Mouse (Mus musculus): ENCODE results near the gene Notch2.
"Not testable (repeated sequence)": the region's sequence is repeated elsewhere in the genome, so short reads cannot be mapped to it uniquely, and the experiment has no call there.

Notch2 gene

DNA sequence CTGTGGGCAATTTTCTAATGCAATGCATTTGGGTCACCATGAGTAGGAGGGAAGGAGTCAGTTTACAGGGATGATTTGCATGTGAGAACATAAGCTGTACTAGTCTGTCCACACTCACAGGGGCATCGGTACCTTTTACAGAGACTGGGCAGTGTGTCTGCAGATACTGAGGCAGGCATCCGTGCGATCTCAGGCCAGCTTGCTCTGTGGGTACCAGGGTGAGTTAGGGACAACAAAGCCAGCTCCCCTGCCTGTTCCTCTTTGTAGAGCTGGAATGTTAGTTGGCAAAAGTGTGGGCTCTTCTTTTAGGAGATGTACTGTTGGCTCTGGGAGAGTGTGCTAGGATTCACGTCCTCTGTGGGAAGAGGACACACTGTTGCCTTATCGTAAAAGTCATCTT lies 19.6 kb downstream of the Notch2 start:
- no peak for DNase-seq

DNA sequence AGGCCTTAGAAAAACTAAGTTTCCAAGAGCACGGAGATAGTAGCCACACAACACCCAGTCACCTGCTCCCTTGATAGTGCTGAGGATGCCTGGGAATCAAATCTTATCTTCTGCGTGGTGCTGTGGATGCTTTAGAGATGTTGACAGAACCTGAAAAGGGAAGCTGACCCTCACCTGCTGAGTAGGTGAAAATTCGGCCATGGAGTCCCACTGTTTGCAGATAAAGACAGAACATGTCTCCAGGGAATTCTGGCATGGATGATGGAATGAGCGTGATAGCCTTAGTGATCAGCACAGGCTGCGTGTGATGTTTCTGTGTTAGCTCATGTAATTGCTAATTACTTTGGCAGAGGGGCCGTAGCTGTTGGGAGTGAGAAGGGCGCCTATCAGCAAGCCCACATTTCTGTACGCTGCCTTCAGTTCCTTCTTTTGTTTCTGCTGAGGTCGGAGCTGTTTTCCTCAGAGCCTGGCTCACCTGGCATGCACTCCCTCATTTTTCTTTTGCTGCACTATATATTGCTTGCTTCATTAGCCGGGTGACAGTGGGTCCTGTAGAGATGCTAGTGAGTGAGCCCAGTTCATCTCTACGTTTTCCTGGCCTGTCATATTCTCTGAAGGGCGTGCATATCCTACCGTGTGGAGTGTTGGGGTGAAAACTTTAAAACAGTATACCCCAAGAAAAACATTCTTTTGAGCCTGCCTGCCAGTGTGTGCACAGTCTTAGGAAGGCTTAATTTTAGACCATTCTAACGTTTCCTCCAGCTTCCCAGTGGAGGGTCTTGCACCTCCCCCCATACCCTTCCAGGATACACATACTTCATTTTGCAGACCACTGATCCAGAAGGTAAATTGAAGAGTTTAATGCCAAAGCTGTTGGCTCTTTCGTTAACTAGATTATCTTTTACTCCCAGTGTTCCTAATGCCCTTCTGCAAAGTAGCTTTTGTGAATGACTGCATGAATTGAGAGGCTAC lies 21.6 kb downstream of the Notch2 start:
- DNase-seq = peak; percentile 43

DNA sequence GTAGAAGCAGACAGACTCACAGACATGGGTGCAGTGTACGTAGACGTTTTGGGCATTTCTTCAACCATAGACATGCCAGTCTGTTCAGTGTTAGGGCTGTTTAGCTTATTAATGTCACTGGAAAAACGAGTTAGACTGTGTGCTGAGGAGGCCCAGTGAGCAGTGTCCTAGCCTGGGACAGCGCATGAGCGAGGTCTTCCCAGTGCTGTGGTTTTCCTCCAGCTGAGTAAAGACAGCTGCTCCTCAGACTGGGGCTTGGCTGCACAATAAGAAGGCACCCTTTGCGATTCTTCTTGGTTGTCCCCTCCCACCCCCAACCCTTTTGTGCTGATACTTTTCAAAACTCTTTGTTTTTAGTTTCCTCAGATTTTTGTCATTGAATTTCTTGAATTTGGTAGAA lies 22.8 kb downstream of the Notch2 start:
- DNase-seq = no peak

DNA sequence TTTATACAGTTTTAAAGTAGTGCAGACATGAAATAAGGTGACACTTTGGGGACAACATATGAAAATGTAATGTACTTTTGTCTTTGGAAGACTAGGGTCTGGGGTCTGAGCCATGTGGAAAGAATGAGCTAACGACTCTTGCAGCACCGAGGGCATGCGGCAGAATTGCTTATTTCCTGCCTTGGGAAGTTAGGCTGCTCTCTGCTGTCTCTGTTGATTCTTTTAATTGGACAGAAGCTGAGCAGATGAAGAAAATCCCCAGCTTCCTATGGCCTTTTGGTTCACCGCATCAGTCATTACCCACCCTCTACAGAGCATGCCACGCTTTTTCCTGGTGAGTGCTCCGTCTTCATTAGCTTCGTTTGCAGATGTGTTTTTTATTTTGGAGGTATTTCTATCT lies 23.8 kb downstream of the Notch2 start:
- DNase-seq = no peak

DNA sequence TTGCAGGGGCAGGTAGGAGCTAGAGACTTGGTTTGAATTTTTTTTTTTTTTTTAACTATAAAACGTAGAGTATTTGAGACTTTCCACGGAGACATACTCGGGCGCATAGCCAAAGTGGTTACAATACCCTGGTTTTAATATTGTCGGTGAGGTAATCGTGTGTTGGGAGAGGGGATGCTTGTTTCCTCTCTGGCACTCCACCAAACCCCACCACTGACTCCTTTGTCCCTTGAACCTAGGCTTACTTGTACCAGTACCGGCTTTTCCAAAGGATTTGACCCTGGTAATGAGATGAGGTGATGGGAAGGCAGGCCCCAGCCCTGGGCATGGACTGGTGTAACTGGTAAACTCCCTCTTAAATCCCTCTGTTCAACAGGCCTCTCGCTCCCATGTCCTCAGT lies 25.3 kb downstream of the Notch2 start:
- no peak for DNase-seq

DNA sequence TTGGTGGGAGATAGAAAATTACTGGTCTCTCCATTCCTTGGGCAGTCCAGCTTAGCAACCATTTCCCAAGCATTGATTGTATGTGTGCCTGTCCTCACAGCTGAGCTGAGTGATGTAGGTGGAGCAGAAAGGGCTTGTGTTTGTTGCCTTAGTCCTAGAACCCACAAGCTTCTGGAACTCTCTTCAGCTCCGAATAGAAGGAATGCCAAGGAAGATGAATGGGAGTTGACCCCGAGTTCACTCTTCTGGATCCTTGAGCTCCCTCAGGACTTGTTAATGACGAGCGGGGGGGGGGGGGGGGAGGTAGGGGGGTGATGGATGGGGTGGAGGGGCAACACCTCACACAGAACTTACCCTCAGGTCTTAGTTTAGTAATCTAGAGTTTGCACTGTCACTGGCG lies 25.9 kb downstream of the Notch2 start:
- DNase-seq = no peak

DNA sequence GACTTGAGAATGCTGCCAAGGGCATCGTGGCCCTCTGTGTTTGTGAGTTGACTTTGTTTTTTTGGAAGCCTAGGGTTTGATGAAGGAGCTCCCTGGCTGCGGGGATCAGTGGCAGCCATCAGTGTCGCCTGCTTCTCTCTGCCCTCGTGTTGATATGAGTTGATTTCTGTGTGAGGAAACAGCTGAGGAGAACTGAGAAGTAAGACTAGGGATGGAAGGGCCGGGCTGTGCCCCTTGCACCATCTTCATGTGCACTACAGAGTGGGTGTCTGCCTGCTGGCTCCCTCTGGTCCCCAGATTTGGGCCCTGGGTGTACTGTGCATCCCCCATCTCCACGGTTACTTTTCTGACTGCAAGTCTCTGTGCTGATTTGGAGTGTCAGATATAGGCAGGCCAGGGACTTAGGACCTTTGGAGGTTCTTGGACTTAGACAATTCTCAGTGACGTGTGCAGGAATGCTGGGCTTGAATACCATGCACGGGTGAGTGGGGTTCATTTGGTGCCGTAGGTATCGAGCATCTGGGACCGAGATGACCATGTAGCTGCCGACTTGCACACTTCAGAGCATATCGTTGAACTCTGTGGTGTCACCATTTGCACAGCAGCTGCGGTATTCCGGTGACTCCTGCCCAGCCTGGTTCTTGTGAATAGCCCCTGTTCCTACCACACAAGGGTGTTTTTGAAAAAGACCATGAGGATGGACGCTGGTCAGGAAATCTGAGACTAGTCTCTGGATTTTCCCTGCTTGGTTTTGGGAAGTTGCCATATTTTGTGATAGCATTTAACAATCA lies 26.5 kb downstream of the Notch2 start:
- no peak for DNase-seq

DNA sequence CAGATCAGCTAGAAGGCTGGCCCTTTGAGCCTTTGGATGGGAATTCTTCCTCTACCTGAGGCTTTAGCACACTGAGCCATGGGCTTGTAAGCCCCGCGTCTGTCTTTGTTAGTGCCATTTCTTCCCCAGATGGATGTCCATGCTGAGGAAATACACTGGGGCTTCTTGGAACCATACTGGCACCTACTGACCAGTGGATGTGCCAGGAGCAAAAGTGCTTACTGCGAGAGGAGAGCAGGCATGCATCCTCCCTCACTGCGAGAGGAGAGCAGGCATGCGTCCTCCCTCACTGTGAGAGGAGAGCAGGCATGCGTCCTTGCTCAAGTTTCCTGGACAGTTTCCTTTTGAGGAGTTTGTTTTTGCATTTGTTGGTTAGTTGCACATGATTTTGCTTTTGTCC lies 27.5 kb downstream of the Notch2 start:
- no peak for DNase-seq

DNA sequence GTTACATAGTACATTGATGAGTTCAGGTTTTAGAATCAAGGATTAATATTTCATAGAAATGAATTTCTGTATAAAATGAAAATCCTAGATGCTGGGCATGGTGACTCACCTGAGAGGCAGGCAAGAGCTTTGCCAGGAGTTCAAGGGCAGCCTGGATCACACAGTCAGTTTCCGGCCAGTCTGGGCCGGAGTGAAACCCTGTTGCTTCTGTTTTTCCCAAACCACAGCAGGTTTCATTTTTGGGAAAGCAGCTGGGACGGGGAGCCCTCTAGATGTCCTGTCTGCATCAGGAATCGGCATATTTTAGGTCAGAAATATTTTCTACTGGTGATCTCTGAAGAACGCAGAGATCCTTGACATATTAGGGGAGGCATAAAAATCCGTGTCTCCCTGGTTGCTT lies 29.0 kb downstream of the Notch2 start:
- DNase-seq = no peak

DNA sequence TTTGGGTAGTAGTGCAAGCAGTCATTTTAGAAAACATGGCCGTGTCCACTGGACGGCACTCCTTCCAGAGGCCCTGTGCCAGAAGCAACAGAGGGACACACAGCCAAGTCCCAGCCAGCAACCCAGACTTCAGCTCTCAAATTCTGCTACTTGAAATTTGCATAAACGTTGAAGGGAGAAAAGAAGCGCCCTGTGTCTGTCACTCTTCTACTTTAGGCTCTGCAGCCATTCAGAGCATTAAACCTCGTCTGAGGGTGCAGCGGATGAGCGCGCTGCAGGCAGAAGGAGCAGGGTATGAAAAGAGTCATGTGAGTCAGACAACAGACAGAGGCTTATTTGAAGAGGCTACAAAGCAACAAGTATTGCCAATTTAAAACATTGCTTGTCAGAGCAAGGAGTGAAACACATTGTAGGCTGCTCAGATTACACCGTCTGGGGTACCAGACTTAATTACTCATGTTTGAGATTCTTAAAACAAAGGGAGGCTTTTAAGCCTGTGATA lies 29.7 kb downstream of the Notch2 start:
- peak; percentile 57 for DNase-seq

DNA sequence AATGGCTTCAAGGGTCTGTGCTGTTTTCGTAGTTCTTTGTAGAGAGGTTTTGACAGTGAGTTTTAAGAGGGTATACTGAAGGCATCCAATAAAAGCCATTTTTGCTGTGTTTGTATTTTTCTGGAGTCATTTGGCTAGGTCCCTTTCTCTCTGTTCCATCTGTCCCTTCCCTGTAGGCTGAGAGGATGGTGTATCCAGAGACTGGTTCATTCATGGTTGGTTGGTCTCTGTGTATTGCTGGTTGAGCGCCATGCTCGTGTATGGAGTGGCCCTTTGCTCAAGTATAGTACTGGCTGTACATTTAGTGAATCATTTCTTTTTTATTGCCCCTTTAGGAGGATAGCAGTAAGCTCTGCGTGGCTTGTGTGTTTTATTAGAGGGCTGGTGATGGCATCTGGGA lies 30.3 kb downstream of the Notch2 start:
- DNase-seq = no peak

DNA sequence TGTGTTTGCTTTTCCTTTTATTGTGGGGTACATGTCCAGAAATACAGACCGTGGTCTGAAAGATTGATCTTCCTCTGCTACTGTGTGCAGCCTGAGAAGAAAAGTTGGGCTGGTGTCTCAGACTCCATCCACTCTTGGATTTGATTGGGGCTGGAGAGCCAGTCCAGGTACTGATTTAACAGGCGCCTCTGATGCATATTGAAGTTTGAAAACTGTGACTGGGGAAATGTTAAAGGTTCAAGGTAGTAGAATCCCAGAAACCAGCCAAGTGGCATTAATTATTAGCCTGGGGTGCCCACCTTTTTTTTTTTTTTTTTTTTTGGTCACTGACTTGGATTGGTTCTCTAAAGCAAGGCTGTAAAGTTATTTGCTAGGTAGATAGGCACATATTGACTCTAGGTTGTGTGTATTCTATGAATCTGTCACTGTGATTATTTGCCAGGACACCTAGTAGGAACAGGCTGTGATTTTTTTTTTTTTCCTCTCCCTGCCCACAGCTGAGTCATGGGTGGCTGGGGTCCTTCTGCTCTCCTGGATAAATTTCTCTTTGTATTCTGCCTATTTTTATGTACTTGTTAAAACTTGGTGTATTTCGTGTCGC lies 31.5 kb downstream of the Notch2 start:
- no peak for DNase-seq

DNA sequence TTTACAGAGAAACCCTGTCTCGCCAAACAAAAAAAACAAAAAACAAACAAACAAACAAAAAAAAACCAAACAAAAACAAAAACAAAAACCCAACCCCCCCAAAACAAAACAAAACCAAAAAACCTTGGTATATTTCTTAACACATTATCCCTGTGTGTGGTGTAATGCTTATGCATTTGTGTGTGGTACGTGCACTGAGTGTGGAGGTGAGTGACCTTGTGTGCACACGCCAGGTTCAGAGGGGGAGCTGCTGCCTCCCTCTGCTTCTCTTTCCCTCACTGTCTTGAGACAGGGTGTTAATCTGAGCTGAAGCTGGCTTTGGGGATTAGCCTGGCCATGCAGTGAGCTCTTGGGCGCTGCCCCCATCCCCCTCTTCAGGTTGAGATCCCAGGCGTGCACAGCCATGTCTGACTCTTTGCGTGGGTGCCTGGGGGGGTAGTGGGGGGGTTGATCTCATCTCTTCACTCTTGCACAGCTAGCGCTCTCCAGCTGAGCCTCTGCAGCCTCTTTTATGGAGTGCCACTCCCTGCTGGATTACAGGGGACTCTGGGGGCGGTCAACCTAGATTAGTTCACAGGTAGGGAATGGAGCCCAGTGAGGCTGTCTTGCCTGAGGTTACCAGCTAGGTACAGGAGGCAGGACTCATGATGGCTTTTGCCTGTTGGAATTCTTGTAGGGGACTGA lies 32.3 kb downstream of the Notch2 start:
- DNase-seq = peak; percentile 79

DNA sequence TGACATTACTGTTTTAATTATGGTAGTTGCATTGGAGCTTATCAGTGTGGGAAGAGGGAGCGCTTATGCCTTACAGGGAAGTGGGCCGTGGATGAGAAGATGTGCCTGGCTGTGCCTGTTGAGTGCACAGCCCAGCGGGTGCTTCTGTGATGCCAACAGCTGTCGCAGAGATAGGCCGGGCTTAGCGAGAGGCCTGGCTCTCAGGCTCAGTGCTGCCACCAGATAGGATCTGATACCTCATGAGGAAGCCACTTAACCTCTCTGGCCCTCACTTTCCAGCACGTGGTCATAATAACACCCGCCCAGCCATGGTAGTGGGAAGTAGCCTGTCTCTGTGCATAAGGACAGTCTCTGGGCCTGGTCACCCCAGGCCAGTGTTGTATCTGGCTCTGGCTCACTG lies 33.0 kb downstream of the Notch2 start:
- DNase-seq = peak; percentile 40

DNA sequence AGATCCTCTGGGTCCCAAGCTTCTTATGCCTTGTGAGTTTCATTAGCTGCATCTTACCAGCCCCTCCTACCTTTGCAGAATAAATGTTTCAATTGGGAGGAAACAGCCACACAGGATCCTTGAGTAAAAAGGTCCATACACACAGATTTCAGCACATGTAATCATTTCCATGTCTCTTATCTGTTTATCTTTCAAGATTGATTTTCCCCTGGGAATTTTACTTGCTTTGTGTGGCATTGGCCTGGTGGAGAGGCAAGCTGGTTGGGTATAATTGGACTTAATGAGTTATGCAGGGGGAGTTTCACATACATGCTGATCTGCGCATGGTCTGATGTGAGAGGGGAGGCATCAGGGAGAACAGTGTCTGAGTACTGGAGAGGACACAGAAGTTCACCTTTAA lies 36.3 kb downstream of the Notch2 start:
- DNase-seq = no peak

DNA sequence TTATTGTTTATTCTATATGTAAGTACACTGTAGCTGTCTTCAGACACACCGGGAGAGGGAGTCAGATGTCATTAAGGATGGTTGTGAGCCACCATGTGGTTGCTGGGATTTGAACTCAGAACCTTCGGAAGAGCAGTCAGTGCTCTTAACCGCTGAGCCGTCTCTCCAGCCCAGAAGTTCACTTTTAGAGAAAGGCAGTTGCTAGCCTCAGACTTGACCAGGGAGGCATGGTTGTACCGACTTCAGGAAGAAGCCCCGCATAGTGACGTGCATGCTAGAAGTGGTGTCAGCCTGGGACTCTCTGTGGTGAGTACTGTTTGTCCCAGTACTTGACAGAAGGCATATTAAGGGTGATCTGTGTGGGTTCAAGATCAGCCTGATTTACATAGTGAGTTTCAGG lies 36.8 kb downstream of the Notch2 start:
- DNase-seq = not testable (repeated sequence)

DNA sequence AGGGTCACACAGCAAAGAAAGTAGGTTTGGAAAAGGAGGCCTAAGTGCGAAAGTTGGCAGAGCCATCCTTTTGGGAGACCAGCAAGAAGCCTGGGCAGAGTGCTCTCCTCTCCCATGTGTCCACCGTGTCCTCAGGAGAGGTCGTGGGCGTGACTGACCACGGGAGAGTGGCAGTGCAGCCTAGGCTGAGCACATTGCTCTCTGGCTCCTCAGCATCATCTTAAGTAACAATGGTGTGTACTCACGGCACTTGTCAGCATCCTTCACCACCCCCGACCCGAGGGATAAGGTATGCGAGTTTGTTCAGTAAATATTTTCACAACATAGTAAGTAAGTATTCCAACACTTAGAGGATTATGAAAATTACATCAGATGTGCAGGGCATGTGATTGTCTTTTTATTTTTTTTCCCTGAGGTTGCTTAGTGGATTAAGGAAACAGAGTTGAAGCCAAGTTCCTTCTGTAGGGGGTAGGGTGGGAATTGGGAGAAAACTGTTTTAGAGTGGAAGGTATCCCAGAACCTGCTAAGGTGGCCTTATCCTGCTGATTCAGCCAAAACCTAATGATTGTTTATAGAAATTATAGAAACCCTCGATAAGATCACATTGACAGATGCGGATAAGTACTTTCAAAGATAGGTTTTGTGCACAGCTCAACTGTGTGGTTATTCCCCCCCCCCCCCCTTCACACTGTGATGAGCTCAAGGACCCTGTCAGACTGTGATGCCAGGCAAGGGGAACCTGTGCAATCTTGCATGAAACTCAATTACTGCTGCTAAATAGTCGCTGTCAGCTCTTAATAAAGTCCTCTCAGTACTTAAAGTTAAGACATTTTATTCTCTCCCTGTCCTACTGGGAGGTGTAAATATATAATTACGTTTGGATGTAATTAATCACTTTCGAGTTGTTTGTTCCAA lies 37.4 kb downstream of the Notch2 start:
- peak; percentile 69 for DNase-seq

DNA sequence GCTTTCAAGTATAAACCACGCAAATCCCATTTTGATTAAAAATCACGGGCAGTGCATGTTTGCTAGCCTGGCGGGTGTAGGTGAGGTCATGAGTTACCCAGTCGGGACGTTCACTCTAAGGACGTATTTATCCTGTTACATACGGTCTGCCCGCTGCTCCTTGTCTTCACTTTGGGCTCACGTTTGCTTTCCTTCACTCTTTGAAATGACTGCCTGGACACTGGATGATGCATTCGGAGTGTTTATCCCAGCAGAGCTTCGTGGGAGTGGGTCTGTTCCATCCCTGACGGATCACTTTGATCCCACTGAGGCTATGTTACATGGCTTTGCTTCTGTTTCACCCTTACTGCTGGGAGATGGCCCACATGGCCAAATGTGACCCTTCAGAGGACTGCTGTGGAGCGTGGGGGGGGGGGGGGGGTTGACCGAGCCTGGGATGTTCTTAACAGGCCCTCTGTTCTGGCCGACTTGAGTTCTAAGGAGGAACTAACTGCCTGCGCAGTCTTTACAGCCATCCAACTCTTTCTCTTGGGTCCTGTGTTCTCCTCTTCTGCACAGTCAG lies 38.2 kb downstream of the Notch2 start:
- DNase-seq = peak; percentile 32

DNA sequence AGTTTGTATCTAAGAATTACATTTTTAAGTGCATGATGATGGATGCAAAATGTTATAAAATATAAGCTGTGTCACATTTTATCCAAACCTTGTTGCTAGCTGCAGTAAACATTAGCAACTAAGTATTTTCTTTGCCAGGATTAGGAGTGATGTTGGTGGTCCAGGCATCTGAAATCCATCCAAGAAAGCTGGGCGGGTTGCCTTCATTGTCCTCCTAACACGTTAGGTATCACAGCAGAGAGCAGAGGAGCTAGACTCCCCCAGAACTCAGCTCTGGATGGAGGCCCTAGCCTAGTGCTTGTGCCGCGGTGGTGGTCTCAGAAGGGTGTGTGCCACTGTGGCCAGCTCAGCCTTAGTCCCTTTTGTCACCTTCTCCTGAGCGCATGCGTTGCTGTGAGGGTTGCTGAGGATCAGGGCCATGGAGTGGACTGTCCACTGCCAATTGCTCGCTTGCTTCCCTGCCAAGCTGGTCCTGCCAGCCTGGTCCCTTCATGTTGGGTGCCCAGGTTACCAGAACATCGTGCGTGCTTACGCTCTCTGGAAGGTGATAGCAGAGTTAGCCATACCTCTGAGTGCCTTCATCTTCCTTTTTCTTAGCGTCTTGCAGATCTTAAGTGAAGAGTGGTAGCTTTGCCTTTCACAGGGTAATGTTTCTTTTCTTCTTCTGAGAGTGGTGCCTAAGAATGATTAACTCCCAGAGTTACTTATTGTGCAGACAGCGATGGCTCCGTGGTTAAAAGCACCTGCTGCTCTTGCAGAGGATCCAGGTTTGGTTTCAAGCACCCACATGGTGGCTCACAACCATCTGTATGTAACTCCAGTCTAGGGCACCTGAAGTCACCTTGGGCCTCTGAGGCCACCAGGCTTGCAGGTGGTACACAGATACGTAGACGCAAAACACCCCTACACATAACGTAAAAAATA lies 39.4 kb downstream of the Notch2 start:
- DNase-seq = no peak

DNA sequence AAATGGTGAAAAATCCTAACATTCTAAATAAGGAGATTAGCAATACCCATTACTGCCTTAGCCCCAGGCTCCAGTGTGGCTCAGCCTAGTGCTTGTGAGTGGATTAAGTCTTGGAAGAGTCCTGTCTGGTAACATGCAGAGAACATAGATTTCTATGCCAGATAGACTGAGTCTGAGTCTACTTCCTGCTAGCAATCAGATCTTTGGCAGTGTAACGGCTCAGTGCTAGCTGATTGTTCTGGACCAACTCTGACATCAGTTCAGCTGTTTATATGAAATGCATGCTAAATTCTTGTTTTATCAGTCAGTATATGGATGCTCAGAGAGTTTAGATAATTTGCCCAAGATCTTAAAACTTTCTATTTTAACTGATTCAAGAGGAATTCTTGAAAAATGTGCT lies 40.5 kb downstream of the Notch2 start:
- DNase-seq = no peak
